Comparison of ENCODE assay signal across 8 mouse cellular contexts in genomic region chr13:98317246-98317677, GRCm38 (mm10). TPM values are rescaled to one million over a fixed set of nuclear protein-coding genes. Genes with fewer than 3 reads are reported as not detected.
DNase-seq lines count a peak whose midpoint lies in the region; ATAC-seq and TF ChIP-seq lines count a peak whose summit lies in the region.

No protein-coding gene starts in this region.

- peak overlapping the region; percentile 62 for H3K4me2 ChIP-seq in embryonic facial prominence, embryonic 12.5 days (replicated peaks)
- H3K4me2 ChIP-seq in midbrain, embryonic 16.5 days (ENCODE audit: low read length) = peak overlapping the region; percentile 92

- intact Hi-C loops in left cerebral cortex, adult 2 months (cut with DNase I) = loop anchor here (10.0 kb wide), 1 partner anchor 408 kb away; no protein-coding TSS in a partner anchor
- intact Hi-C loops in left cerebral cortex, postnatal 10 days (cut with DNase I) = no loop called here

- H3K9me3 ChIP-seq in embryonic facial prominence, embryonic 12.5 days = no peaks in the 10 kb centered on the region
- H3K9me3 ChIP-seq in midbrain, embryonic 16.5 days (replicated peaks; ENCODE audit: control insufficient read depth, low read length, poor library complexity, severe bottlenecking) = no peaks in the 10 kb centered on the region

- 3% methylated on average over 16 of the region's 16 CpGs for WGBS in embryonic facial prominence, embryonic 12.5 days
- WGBS in midbrain, embryonic 16.5 days = 2% methylated on average over 16 of the region's 16 CpGs

- H3K27me3 ChIP-seq in embryonic facial prominence, embryonic 12.5 days = no peaks in the 10 kb centered on the region
- no peaks in the 10 kb centered on the region for H3K27me3 ChIP-seq in midbrain, embryonic 16.5 days (ENCODE audit: control insufficient read depth, insufficient read depth, low read depth, low read length)

- peak overlapping the region; percentile 98 for H3K9ac ChIP-seq in embryonic facial prominence, embryonic 12.5 days
- peak overlapping the region; percentile 98 for H3K9ac ChIP-seq in midbrain, embryonic 16.5 days (ENCODE audit: low read depth, low read length)

- H3K36me3 ChIP-seq in embryonic facial prominence, embryonic 12.5 days = peaks cover 11% of the 10 kb centered on the region
- peaks cover under 1% of the 10 kb centered on the region; the same call in 1 of the 2 replicates for H3K36me3 ChIP-seq in midbrain, embryonic 16.5 days (ENCODE audit: control insufficient read depth, insufficient read depth, low read length)

- peaks cover 9% of the 10 kb centered on the region for H3K4me1 ChIP-seq in embryonic facial prominence, embryonic 12.5 days
- H3K4me1 ChIP-seq in midbrain, embryonic 16.5 days (ENCODE audit: control insufficient read depth, insufficient read depth, low read length) = peaks cover 15% of the 10 kb centered on the region

- peak overlapping the region; percentile 88 for H3K4me3 ChIP-seq in left cerebral cortex, adult 2 months
- H3K4me3 ChIP-seq in embryonic facial prominence, embryonic 12.5 days = peak overlapping the region; percentile 100
- peak overlapping the region; percentile 100 for H3K4me3 ChIP-seq in midbrain, embryonic 16.5 days (ENCODE audit: low read depth, low read length)

- no peak for TF ChIP-seq CTCF in left cerebral cortex, adult 2 months (IDR thresholded peaks at IDR 0.05)

- no peak for DNase-seq in left cerebral cortex, adult 2 months (ENCODE audit: extremely low spot score in 1 of 2, low spot score in 2 of 2)
- no peak for DNase-seq in left cerebral cortex, postnatal 10 days (ENCODE audit: extremely low spot score in 1 of 2, low spot score in 2 of 2)
- no peak for DNase-seq in adipocyte (ENCODE audit: low spot score)
- DNase-seq in gastrocnemius, postnatal 25 days = no peak
- no peak for DNase-seq in kidney, adult 11 months

- peak overlapping the region; percentile 90 for H3K27ac ChIP-seq in left cerebral cortex, adult 2 months
- peak overlapping the region; percentile 94 for H3K27ac ChIP-seq in embryonic facial prominence, embryonic 12.5 days
- H3K27ac ChIP-seq in midbrain, embryonic 16.5 days (ENCODE audit: low read length) = peak overlapping the region; percentile 85

- ATAC-seq in embryonic facial prominence, embryonic 12.5 days (ENCODE audit: insufficient number of reproducible peaks, insufficient read depth, low FRiP score, low TSS enrichment) = no peak
- ATAC-seq in inflammation-experienced regulatory T-cells, adult 6 months = peak; percentile 35
- ATAC-seq in midbrain, embryonic 16.5 days = peak; percentile 6; the same call in 1 of the 2 replicates

RNA-seq across cellular contexts. Expression of gene Btf3, which starts 0.5 kb away (rescaled TPM):
- 100 to 1,000 TPM; 160 to 170 TPM for total RNA-seq in left cerebral cortex, adult 2 months (2021)
- total RNA-seq in left cerebral cortex, postnatal 10 days (2021) = 100 to 1,000 TPM; 219 to 230 TPM
- polyA plus RNA-seq in embryonic facial prominence, embryonic 12.5 days (2016; fragmentation: Nextera tagmentation; extraction: Ambion mirVana) = 731 and 771 TPM in 2 replicates
- 100 to 1,000 TPM; 694 to 907 (median 874) TPM for polyA plus RNA-seq in inflammation-experienced regulatory T-cells, adult 6 months (2017; shearing (Covaris generic))
- polyA plus RNA-seq in midbrain, embryonic 16.5 days (2015; fragmentation: Nextera tagmentation; extraction: Ambion mirVana) = 461 and 495 TPM in 2 replicates
- 100 to 1,000 TPM; 194 to 210 TPM for total RNA-seq in gastrocnemius, postnatal 25 days (2021)

RNA-seq across cellular contexts. Expression of gene Foxd1, which starts 36.8 kb away (rescaled TPM):
- total RNA-seq in left cerebral cortex, adult 2 months (2021) = 1 to 10 TPM; 1.5 to 1.9 TPM
- 1 to 10 TPM; 1.1 to 1.6 TPM for total RNA-seq in left cerebral cortex, postnatal 10 days (2021)
- 9.5 and 9.9 TPM in 2 replicates for polyA plus RNA-seq in embryonic facial prominence, embryonic 12.5 days (2016; fragmentation: Nextera tagmentation; extraction: Ambion mirVana)
- polyA plus RNA-seq in inflammation-experienced regulatory T-cells, adult 6 months (2017; shearing (Covaris generic)) = not detected
- polyA plus RNA-seq in midbrain, embryonic 16.5 days (2015; fragmentation: Nextera tagmentation; extraction: Ambion mirVana) = 0.49 and 0.52 TPM in 2 replicates
- under 1 TPM in 1 of 2 experiments, not detected in 1; 0.08 TPM for total RNA-seq in gastrocnemius, postnatal 25 days (2021)

RNA-seq across cellular contexts. Expression of gene Gm21976, which starts 37.6 kb away (rescaled TPM):
- total RNA-seq in left cerebral cortex, adult 2 months (2021) = not detected
- total RNA-seq in left cerebral cortex, postnatal 10 days (2021) = not detected
- polyA plus RNA-seq in embryonic facial prominence, embryonic 12.5 days (2016; fragmentation: Nextera tagmentation; extraction: Ambion mirVana) = not detected in 2 replicates
- not detected for polyA plus RNA-seq in inflammation-experienced regulatory T-cells, adult 6 months (2017; shearing (Covaris generic))
- not detected in 2 replicates for polyA plus RNA-seq in midbrain, embryonic 16.5 days (2015; fragmentation: Nextera tagmentation; extraction: Ambion mirVana)
- not detected for total RNA-seq in gastrocnemius, postnatal 25 days (2021)

RNA-seq across cellular contexts. Expression of gene Ankra2, which starts 54.4 kb away (rescaled TPM):
- 10 to 100 TPM; 47.1 TPM for total RNA-seq in left cerebral cortex, adult 2 months (2021)
- total RNA-seq in left cerebral cortex, postnatal 10 days (2021) = 10 to 100 TPM; 62.1 to 62.4 TPM
- polyA plus RNA-seq in embryonic facial prominence, embryonic 12.5 days (2016; fragmentation: Nextera tagmentation; extraction: Ambion mirVana) = 24.7 and 25.8 TPM in 2 replicates
- 10 to 100 TPM; 19.4 to 25.6 (median 24.6) TPM for polyA plus RNA-seq in inflammation-experienced regulatory T-cells, adult 6 months (2017; shearing (Covaris generic))
- polyA plus RNA-seq in midbrain, embryonic 16.5 days (2015; fragmentation: Nextera tagmentation; extraction: Ambion mirVana) = 76.0 and 88.0 TPM in 2 replicates
- total RNA-seq in gastrocnemius, postnatal 25 days (2021) = 10 to 100 TPM; 13.8 to 13.9 TPM

RNA-seq across cellular contexts. Expression of gene Utp15, which starts 54.4 kb away (rescaled TPM):
- 10 to 100 TPM; 22.2 to 23.0 TPM for total RNA-seq in left cerebral cortex, adult 2 months (2021)
- 10 to 100 TPM; 20.9 to 21.5 TPM for total RNA-seq in left cerebral cortex, postnatal 10 days (2021)
- 42.2 and 43.2 TPM in 2 replicates for polyA plus RNA-seq in embryonic facial prominence, embryonic 12.5 days (2016; fragmentation: Nextera tagmentation; extraction: Ambion mirVana)
- polyA plus RNA-seq in inflammation-experienced regulatory T-cells, adult 6 months (2017; shearing (Covaris generic)) = 10 to 100 TPM; 18.1 to 25.9 (median 24.9) TPM
- 33.2 and 34.7 TPM in 2 replicates for polyA plus RNA-seq in midbrain, embryonic 16.5 days (2015; fragmentation: Nextera tagmentation; extraction: Ambion mirVana)
- total RNA-seq in gastrocnemius, postnatal 25 days (2021) = 1 to 10 TPM; 3.4 to 4.1 TPM
